Mouse (Mus musculus) C2C12 (cell line): Measurements from ENCODE around the gene Slc7a11. TPM values are rescaled to one million over a fixed set of nuclear protein-coding genes. Genes with fewer than 3 reads are reported as not detected.
A peak's percentile ranks its signal among the peaks of the same experiment; 100 is the strongest.

Experiments
- H3K27me3 ChIP-seq: one replicate; pipeline ENCODE4 v1.6.1; 2011; ENCODE audit not compliant: control insufficient read depth, insufficient read depth, insufficient read length
- H3K36me3 ChIP-seq: one replicate; pipeline ENCODE4 v1.6.1; 2011; ENCODE audit not compliant: control insufficient read depth, insufficient read depth
- H3K4me3 ChIP-seq: one replicate; pipeline ENCODE4 v1.5.1; 2011; ENCODE audit warnings: mild to moderate bottlenecking, control low read depth; ENCODE audit not compliant: poor library complexity, insufficient read depth, severe bottlenecking
- H3K79me2 ChIP-seq: one replicate; pipeline ENCODE4 v1.6.1; 2011; ENCODE audit not compliant: control insufficient read depth, insufficient read depth
- H3K79me3 ChIP-seq: one replicate; pipeline ENCODE4 v1.6.1; 2011; ENCODE audit warnings: low read depth, control low read depth
- H3ac ChIP-seq: one replicate; pipeline ENCODE3; 2011; ENCODE audit warnings: low read depth; ENCODE audit not compliant: control insufficient read depth, insufficient read length
- CEBPB ChIP-seq: IDR thresholded peaks from one replicate; pipeline ENCODE4 v1.6.1; 2011; ENCODE audit warnings: low read depth, mild to moderate bottlenecking, control low read depth, moderate library complexity
- CTCF ChIP-seq: IDR thresholded peaks from one replicate; pipeline ENCODE4 v1.5.1; 2011; ENCODE audit not compliant: control insufficient read depth, insufficient read depth, insufficient read length
- FOSL1 ChIP-seq: IDR thresholded peaks from one replicate; pipeline ENCODE4 v1.8.0; 2011; ENCODE audit warnings: mild to moderate bottlenecking, low read length; ENCODE audit not compliant: poor library complexity, insufficient read depth, severe bottlenecking
- MAX ChIP-seq: IDR thresholded peaks from one replicate; pipeline ENCODE4 v1.6.1; 2011; ENCODE audit warnings: mild to moderate bottlenecking, control low read depth
- MYOD1 ChIP-seq: IDR thresholded peaks from one replicate; pipeline ENCODE4 v1.6.1; 2011; ENCODE audit warnings: low read depth; ENCODE audit not compliant: control insufficient read depth, insufficient read length
- MYOG ChIP-seq: IDR thresholded peaks from one replicate; pipeline ENCODE4 v1.6.1; 2011; ENCODE audit not compliant: control insufficient read depth, insufficient read length; ENCODE audit errors: extremely low read depth
- USF1 ChIP-seq: IDR thresholded peaks from one replicate; pipeline ENCODE4 v1.6.1; 2011; ENCODE audit warnings: low read depth, mild to moderate bottlenecking, control low read depth, moderate library complexity
- polyA plus RNA-seq: library from polyadenylated mRNA; unstranded; fragments of >200 nt; fragmentation: generic; extraction: Trizol; gene quantifications from one replicate; pipeline ENCODE4 v1.2.1, GENCODE M21; 2012; ENCODE audit warnings: missing spikeins

Slc7a11 gene
- polyA plus RNA-seq, 1 experiment: 3.1 TPM

- Histone ChIP-seq H3K4me3 (no peak overlapping the region), H3K79me2 (no peaks in the 10 kb centered on the region), H3K79me3 (no peaks in the 10 kb centered on the region), H3K36me3 (no peaks in the 10 kb centered on the region), H3K27me3 (no peaks in the 10 kb centered on the region), H3ac (no peak overlapping the region)
- no peak for TF ChIP-seq FOSL1
- TF ChIP-seq MYOD1: peak; percentile 95
These were observed 337.9 kb downstream of the Slc7a11 start for GRCm38 (mm10) chr3:50105509-50105908.

GRCm38 (mm10) chr3:50094404-50095092 lies 348.9 kb downstream of the Slc7a11 start:
- Histone ChIP-seq H3K79me2 (no peaks in the 10 kb centered on the region), H3K36me3 (no peaks in the 10 kb centered on the region), H3K79me3 (no peaks in the 10 kb centered on the region), H3K4me3 (no peak overlapping the region), H3ac (no peak overlapping the region), H3K27me3 (no peaks in the 10 kb centered on the region)
- TF ChIP-seq MYOG (no peak), MAX (no peak), USF1 (no peak), MYOD1 (no peak), CTCF (no peak), FOSL1 (no peak), CEBPB (no peak)

DNA sequence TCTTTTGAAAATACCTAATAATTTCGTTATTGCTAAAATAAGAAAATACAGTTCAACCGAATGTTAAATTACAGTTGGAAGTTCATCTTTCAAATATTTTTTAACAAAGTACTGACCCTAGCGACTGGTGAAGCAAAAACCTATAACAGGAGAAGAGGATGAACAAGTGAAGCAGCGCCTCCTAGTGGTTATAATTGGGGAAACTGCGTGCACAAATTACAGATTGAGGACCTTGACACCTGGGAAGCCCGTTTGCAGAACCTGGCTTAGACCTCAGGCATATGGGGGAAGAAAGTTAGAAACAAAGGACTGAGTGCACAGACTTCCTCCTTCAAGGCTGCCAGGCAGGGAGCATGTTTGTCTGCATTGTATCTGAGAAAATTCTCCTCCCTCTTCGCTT lies 366.4 kb downstream of the Slc7a11 start:
- no peak overlapping the region for H3ac ChIP-seq
- no peaks in the 10 kb centered on the region for H3K79me2 ChIP-seq
- TF ChIP-seq CTCF (peak; percentile 50), CEBPB (no peak)
- no peaks in the 10 kb centered on the region for H3K36me3 ChIP-seq
- H3K79me3 ChIP-seq: no peaks in the 10 kb centered on the region
- H3K4me3 ChIP-seq: no peak overlapping the region
- no peaks in the 10 kb centered on the region for H3K27me3 ChIP-seq

GRCm38 (mm10) chr3:50063396-50063795 lies 380.0 kb downstream of the Slc7a11 start:
- Histone ChIP-seq H3K79me3 (no peaks in the 10 kb centered on the region), H3K36me3 (no peaks in the 10 kb centered on the region), H3K4me3 (no peak overlapping the region), H3K79me2 (no peaks in the 10 kb centered on the region), H3K27me3 (no peaks in the 10 kb centered on the region), H3ac (no peak overlapping the region)
- TF ChIP-seq USF1 (no peak), FOSL1 (no peak), MYOD1 (no peak), MAX (no peak), CTCF (no peak), MYOG (no peak), CEBPB (no peak)

DNA sequence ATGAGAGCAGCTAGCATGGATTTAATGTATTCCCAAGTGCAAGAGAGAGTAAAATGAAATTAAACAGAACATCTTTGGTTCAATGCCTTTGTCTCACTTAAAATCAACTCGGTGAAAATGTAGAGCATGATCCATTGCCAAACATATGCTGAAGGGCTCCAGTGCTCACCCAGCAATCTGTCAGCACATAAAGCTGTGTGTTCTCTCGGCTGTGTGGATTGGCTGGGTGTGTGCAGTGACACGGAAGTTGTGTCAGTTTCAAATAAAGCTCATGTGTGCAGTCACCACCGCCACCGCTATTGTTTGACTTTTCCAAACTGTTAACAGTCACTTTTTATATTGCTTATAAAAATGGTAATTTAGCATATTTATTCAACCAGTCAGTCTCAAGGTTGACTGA lies 398.7 kb downstream of the Slc7a11 start:
- Histone ChIP-seq H3K27me3 (no peaks in the 10 kb centered on the region), H3K36me3 (no peaks in the 10 kb centered on the region), H3K4me3 (no peak overlapping the region), H3ac (no peak overlapping the region), H3K79me3 (no peaks in the 10 kb centered on the region), H3K79me2 (no peaks in the 10 kb centered on the region)
- TF ChIP-seq MAX (no peak), CTCF (no peak), MYOD1 (no peak), MYOG (no peak), FOSL1 (no peak), USF1 (no peak), CEBPB (no peak)

- no peaks in the 10 kb centered on the region for H3K27me3 ChIP-seq
- H3K79me2 ChIP-seq: no peaks in the 10 kb centered on the region
- H3K36me3 ChIP-seq: no peaks in the 10 kb centered on the region
- no peaks in the 10 kb centered on the region for H3K79me3 ChIP-seq
- no peak overlapping the region for H3K4me3 ChIP-seq
- no peak overlapping the region for H3ac ChIP-seq
- no peak for TF ChIP-seq USF1
- no peak for TF ChIP-seq MAX
- no peak for TF ChIP-seq CTCF
- TF ChIP-seq FOSL1: no peak
- no peak for TF ChIP-seq CEBPB
- TF ChIP-seq MYOD1: no peak
- TF ChIP-seq MYOG: no peak
These were observed 399.3 kb downstream of the Slc7a11 start for GRCm38 (mm10) chr3:50044160-50044559.
